Mouse (Mus musculus) cerebellum, adult (tissue): Measurements from ENCODE around the gene Slc8a3.

Experiments used
- ATAC-seq: cut with Nextera tagmentation; 2 replicates; pipeline ENCODE4 v1.9.2; 2017; ENCODE audit warnings: mild to moderate bottlenecking, moderate library complexity, mixed read lengths; ENCODE audit not compliant: insufficient number of reproducible peaks, low FRiP score, low TSS enrichment

The Slc8a3 gene

DNA sequence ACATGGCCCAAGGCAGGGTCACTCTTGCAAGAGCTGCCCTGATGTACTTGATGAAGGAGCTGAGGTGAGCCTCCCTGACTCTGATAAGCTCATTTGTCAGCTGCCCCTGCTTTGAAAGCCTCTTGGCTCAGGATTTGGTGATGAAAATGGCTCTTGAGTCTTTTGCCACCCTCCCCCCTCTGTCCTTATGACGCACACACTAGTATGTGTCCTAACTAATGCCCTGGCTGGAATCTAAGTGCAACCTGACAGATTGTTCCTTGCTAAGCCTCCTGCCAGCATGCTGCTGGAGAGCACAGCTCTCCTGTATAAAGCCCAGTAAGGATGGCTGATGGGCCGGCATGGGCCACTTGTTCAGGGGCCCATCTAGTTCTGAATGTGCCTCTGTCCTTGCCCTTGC, 91.3 kb downstream of the Slc8a3 start:
- ATAC-seq: no peak

DNA sequence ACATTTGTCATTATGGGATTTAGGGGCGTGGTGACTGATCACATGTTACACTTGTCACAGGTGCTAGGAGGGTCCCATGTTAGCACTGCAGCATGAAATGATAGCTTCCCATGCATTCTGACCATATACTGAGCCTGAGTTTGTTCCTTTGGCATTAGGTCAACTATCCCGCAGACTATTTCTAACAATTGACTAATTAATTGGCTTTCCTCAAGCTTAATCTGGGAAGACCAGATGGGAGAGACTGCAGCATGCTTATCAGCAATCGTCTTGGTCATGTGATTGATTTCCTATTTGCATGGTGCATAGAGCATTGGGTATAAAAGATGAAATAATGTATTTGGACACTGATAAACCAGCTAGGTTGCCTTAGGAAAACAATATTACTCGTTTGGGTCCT, 91.9 kb downstream of the Slc8a3 start:
- ATAC-seq: no peak

- ATAC-seq: no peak
Observed at GRCm38 (mm10) chr12:81237158-81237557, 95.8 kb downstream of the Slc8a3 start.

DNA sequence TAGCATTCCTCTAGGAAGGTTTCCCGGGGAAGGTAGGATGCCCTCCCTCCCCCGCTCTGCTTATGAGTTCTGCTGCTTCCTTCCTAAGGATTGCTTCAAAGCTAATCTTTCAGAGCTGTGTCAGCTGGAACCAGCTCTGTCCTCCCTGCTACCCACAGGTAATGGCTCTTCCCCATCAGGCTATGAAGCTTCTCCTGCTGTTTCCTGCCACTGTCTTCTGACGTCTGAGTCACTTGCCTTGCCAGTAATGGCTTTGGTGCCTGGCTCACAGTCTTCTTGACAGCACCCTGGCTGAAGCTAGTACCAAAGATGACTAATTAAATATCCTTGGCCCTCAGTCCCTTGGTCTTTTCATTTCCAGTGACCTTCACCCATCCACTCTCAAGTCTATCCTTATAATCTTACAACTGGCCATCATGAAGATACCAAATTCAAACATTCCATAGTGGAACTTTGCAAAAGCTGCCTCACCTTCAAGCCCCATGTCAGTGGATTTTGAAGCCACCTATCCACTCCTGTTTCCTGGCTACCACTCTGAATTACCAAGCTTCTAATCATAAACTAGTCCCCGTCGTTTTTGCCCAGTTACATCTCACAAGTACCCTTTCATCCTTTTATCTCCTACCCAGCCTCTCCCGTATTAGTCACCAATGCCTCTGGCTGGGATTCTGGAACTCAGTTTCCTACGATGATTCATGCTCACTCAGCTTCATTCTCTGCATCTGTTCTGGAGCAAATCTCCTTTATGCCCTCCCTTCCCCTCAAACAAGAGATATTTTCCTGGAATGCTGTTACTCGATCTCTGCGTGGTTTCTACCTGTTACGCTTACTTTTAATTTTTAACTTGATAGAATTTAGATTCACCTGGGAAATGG, 97.3 kb downstream of the Slc8a3 start:
- ATAC-seq: no peak

DNA sequence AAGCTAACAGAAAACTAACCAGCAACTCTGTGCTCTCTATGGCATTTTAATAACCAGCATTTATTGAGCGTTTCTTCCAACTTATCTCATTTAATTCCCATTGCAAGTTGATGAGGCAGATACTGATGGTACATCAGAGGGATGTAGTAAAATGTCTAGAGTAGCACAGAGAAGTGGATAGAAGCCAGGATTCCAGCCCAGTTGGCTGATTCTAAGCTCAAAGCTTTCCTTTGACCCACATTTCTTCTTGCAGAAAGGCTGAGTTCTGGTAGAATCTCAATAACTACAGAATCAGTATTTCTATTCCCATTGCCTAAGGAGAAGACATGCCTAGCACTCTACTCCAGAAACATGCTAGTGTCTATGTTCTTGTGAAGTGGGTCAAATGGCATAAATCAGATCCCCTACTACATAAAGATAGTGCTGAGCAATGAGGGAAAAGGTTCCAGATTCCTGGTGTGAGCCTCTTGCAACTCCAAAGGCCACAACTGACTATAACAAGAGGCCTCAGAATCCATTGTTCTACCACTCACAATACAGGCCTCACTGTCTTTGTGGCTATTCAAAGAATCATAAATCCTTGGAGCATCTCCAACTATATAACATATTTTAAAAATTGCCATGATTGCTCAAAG, 99.1 kb downstream of the Slc8a3 start:
- ATAC-seq: no peak

DNA sequence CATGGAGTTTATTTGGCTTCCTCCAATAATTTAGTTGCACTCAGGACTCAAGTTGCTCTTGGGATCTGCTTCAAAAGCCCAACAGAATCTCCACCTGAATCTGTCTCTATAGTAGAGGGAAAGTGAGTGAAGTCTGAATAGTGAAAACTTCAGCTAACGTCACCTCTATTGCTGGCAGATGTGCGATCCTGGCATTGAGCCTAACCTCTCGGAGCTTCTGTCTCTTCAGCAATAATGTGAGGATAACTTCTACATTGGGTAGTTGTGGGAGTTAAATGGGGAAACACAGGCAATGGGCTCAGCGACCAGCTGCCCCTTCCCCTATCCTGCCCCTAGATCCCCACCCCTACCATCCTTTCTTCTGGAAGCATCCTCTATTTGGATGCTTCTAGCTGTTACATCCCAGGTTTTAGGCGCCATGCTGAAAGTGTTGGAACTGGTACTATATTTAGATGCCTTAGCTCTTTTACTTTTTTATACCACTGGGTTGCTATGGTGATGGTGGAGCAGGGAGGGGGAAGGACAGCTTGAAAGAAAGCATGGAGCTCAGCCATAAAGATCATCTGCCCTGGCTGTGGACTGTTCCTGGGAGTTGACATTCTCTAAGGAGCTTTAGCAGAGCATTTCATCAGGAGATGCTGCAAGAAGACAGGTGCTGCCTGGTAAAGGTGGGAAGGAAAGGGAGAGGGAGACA, 105.1 kb downstream of the Slc8a3 start:
- ATAC-seq: 0 out of 2 replicates have a peak, but pooled peaks have one; percentile 42

DNA sequence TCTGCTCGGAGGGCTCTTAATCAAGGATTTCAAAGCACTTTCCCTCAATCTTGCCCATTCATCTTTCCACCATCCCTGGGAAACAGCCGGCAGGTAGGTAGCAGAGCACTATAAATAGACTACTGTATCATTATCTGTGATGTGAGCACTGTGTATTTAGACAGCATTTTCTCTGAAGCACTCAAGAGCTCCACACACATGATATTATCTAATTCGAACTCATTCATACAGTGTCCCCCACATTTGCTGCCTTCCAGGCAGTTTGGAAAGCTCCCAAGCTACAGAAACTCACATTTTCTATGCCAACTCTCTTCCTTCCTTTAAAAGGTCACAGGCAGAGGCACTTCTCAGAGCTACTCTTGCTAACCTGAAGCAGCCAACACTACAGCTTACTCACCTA, 106.4 kb downstream of the Slc8a3 start:
- ATAC-seq: no peak

GRCm38 (mm10) chr12:81225966-81226577, 106.9 kb downstream of the Slc8a3 start:
- no peak for ATAC-seq

DNA sequence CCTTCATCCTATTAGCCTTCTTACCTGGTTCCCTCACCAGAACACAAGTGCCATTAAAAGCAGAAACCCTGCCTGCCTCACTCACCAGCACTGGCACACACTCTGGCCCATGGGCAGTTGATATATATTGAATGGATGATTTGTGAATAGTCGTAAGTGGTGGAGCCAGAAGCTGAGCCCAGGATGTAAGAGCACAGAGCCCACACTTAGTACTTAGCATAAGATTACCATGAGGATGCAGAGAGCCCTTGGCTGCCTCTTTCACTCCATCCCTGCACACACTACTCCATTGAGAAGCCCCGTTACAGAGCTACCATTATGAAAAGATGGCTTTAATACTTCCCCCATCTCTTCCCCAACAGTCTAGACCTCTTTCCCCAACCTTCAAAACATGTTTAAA, 108.1 kb downstream of the Slc8a3 start:
- no peak for ATAC-seq

DNA sequence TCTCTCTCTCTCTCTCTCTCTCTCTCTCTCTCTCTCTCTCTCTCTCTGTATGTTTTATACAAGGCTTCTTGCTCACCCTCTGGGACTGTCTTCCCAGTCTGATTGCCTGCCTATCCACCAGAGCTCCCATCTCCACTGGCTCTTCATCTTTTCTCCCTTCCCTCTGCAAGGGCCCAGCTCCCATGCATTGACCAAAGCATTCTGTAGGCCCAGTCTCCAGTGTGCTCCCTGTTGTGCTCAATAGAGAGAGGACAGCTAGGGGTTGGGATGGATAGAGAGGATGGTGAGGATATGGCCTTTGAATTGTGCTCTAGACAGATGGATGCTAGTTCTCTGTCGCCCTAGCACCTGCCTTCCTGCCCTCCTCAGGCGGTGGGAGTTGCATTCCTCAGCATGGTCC, 109.7 kb downstream of the Slc8a3 start:
- no peak for ATAC-seq

DNA sequence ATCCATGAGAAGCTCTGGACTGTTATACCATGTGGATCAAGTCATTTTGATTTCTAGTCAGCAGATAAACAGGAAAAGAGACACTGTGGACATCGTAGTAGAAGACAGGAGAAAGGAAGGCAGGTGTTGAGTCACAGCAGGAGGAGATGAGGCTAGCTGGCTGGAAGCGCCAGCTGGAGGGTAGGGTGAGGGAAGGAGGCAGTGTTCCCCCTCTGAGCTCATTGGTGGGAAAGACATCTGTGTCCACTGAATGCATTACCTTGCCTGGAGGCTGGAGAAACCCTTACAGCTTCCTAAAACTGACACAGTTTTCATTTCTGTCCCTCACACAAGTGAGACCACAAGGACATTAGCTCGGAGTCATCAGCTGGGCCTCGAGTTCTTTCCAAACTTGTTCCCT, 113.6 kb downstream of the Slc8a3 start:
- no peak for ATAC-seq

GRCm38 (mm10) chr12:81208559-81208958, 124.4 kb downstream of the Slc8a3 start:
- ATAC-seq: no peak

- ATAC-seq: no peak
Observed at GRCm38 (mm10) chr12:81205619-81206560, 127.1 kb downstream of the Slc8a3 start.

- no peak for ATAC-seq
Observed at GRCm38 (mm10) chr12:81203226-81203625, 129.8 kb downstream of the Slc8a3 start.

- peak; percentile 94 for ATAC-seq
Observed at GRCm38 (mm10) chr12:81199280-81199955, 133.6 kb downstream of the Slc8a3 start.

- no peak for ATAC-seq
Observed at GRCm38 (mm10) chr12:81197468-81198075, 135.4 kb downstream of the Slc8a3 start.

- no peak for ATAC-seq
Observed at GRCm38 (mm10) chr12:81193968-81194367, 139.0 kb downstream of the Slc8a3 start.

DNA sequence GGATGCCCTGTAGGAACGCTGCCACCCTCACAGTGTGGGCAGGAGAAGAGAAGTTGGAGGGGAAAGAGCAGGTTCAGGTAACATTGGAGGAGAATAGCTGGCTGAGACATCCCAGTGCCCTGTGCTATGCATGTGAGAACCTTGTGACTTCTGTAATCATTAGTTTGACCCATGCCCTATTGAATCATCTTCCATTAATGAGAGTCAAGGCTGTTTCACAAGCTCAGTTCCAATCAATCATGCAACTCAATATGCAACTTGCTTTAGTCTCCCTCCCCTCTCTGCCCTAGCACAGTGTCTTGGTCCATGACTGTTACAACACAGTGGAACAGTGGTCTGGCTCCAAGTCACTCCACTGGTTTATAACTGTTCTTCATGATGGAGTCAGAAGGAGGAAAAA, 143.3 kb downstream of the Slc8a3 start:
- no peak for ATAC-seq

- no peak for ATAC-seq
Observed at GRCm38 (mm10) chr12:81188996-81189395, 144.0 kb downstream of the Slc8a3 start.
